Mouse (Mus musculus): Measurements from ENCODE around the gene Fam229a.

DNA sequence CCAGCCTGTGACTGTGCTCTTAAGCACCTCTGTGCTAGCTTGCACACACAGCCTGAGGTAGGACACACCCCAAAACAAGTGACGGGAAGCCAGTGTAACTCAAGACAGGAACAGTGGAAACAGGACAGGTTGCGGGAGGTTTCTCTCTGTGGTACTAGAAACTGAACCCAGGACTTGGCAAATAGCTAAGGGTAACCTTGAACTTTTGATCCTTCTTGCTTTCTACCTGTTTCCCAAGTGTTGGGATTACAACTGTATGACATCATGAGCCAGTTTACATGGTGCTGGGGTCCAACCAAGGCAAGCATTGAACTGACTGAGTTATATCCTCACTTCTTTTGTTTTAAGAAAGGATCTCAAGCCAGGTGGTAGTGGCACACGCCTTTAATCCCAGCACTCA, 11.1 kb upstream of the Fam229a start:
- no peak for TF ChIP-seq CTCF (IDR thresholded peaks at IDR 0.05; ENCODE audit: low read depth, low read length)
- no peak for TF ChIP-seq TAL1 (conservative IDR thresholded peaks at IDR 0.05; ENCODE audit: low read depth, low read length)
- no peak for TF ChIP-seq GATA1 (IDR thresholded peaks at IDR 0.05; ENCODE audit: borderline replicate concordance, low read length)

All from G1E (cell line).